ENCODE assay signal across 9 mouse cellular contexts in genomic region chr2:130398091-130398490, GRCm38 (mm10). TPM values are rescaled to one million over a fixed set of nuclear protein-coding genes. Genes with fewer than 3 reads are reported as not detected.
DNase-seq lines count a peak whose midpoint lies in the region; ATAC-seq and TF ChIP-seq lines count a peak whose summit lies in the region.
"Had no signal": no experiment of that assay in that cellular context is flagged by ENCODE, and none has a peak within 500 bp of the region (broad histone marks: within the 10 kb centered on the region; RNA-seq: fewer than 3 reads in every experiment).

No protein-coding gene starts in this region.

- H3K4me2 ChIP-seq in forebrain, embryonic 11.5 days (ENCODE audit: low read depth, low read length, severe bottlenecking) = peak overlapping the region; percentile 93

- WGBS in forebrain, embryonic 11.5 days = 15% methylated on average over 14 of the region's 14 CpGs
- 16% methylated on average over 14 of the region's 14 CpGs for WGBS in lung, adult 2 months

- no peak for TF ChIP-seq CTCF in lung, adult 2 months (IDR thresholded peaks at IDR 0.05; ENCODE audit: insufficient read depth, low read length)

- no peak for TF ChIP-seq POLR2A in lung, adult 2 months (IDR thresholded peaks at IDR 0.05; ENCODE audit: borderline replicate concordance, extremely low read depth, low read depth, low read length)

- peak overlapping the region; percentile 75 for H3K9ac ChIP-seq in forebrain, embryonic 11.5 days (ENCODE audit: low read length)

- H3K27me3 ChIP-seq in forebrain, embryonic 11.5 days (ENCODE audit: control insufficient read depth, insufficient read depth, low read length) = no peaks in the 10 kb centered on the region

- H3K36me3 ChIP-seq in forebrain, embryonic 11.5 days (ENCODE audit: control insufficient read depth, insufficient read depth, low read length) = no peaks in the 10 kb centered on the region; the same call in 1 of the 2 replicates

- intact Hi-C loops in heart, postnatal 36 days (cut with DNase I) = no loop called here

- no peak for ATAC-seq in forebrain, embryonic 11.5 days (replicated peaks; ENCODE audit: low FRiP score)
- ATAC-seq in monocyte, adult 5-6 weeks (replicated peaks; ENCODE audit: insufficient number of reproducible peaks, low FRiP score, low TSS enrichment, poor library complexity, severe bottlenecking) = no peak

- peaks cover 8% of the 10 kb centered on the region for H3K4me1 ChIP-seq in forebrain, embryonic 11.5 days (replicated peaks; ENCODE audit: control insufficient read depth, insufficient read depth, low read length)
- no peaks in the 10 kb centered on the region for H3K4me1 ChIP-seq in lung, adult 2 months (ENCODE audit: control insufficient read depth, insufficient read depth, low read length)

- peak overlapping the region; percentile 52 for H3K4me3 ChIP-seq in forebrain, embryonic 11.5 days (ENCODE audit: low read depth, low read length)
- H3K4me3 ChIP-seq in lung, adult 2 months (replicated peaks; ENCODE audit: extremely low read depth, low read depth, low read length) = no peak overlapping the region

- peak; percentile 37 for DNase-seq in ovary, postnatal 36 days (ENCODE audit: low spot score)
- no peak for DNase-seq in ovary, adult 18-20 months (ENCODE audit: low spot score)
- no peak for DNase-seq in forebrain, embryonic 11.5 days (ENCODE audit: low spot score)
- DNase-seq in heart, postnatal 36 days = peak; percentile 47 to 52
- DNase-seq in lung, adult 2 months = peak; percentile 21
- DNase-seq in cerebellum, adult 11-12 months = no peak
- DNase-seq in gastrocnemius, postnatal 25 days = no peak

- H3K27ac ChIP-seq in forebrain, embryonic 11.5 days (ENCODE audit: low read depth, low read length) = no peak overlapping the region

- H3K9me3 ChIP-seq in forebrain, embryonic 11.5 days (ENCODE audit: control insufficient read depth, low read length) = no peaks in the 10 kb centered on the region

RNA-seq across cellular contexts. Expression of gene Cpxm1, which starts 0.7 kb away (rescaled TPM):
- 27.1 and 29.9 TPM in 2 replicates for polyA plus RNA-seq in forebrain, embryonic 11.5 days (2014; fragmentation: Nextera tagmentation; extraction: Ambion mirVana)
- total RNA-seq in heart, postnatal 36 days (2021) = 1 to 10 TPM; 3.4 to 4.7 TPM
- polyA plus RNA-seq in lung, adult 2 months (2012; rRNA removed) = 17.6 and 20.5 TPM in 2 replicates
- total RNA-seq in monocyte, adult 5-6 weeks (2017) = 0.19 to 0.67 TPM in 2 of 3 replicates, not detected in the other
- total RNA-seq in gastrocnemius, postnatal 25 days (2021) = 1 to 10 TPM; 1.8 to 5.7 TPM

RNA-seq across cellular contexts. Expression of gene Gm28372, which starts 6.9 kb away (rescaled TPM):
- not detected in 2 replicates for polyA plus RNA-seq in forebrain, embryonic 11.5 days (2014; fragmentation: Nextera tagmentation; extraction: Ambion mirVana)
- not detected for total RNA-seq in heart, postnatal 36 days (2021)
- not detected in 2 replicates for polyA plus RNA-seq in lung, adult 2 months (2012; rRNA removed)
- total RNA-seq in monocyte, adult 5-6 weeks (2017) = not detected in 3 replicates
- total RNA-seq in gastrocnemius, postnatal 25 days (2021) = not detected
- polyA plus RNA-seq: large intestine, adult 2 months had no signal

RNA-seq across cellular contexts. Expression of gene 1700020A23Rik, which starts 7.0 kb away (rescaled TPM):
- polyA plus RNA-seq in forebrain, embryonic 11.5 days (2014; fragmentation: Nextera tagmentation; extraction: Ambion mirVana) = not detected in 2 replicates
- total RNA-seq in heart, postnatal 36 days (2021) = not detected
- polyA plus RNA-seq in lung, adult 2 months (2012; rRNA removed) = not detected in 2 replicates
- not detected in 3 replicates for total RNA-seq in monocyte, adult 5-6 weeks (2017)
- total RNA-seq in gastrocnemius, postnatal 25 days (2021) = not detected
- polyA plus RNA-seq: large intestine, adult 2 months had no signal

RNA-seq across cellular contexts. Expression of gene Tmem239, which starts 8.2 kb away (rescaled TPM):
- polyA plus RNA-seq in forebrain, embryonic 11.5 days (2014; fragmentation: Nextera tagmentation; extraction: Ambion mirVana) = not detected in 2 replicates
- not detected for total RNA-seq in heart, postnatal 36 days (2021)
- not detected in 2 replicates for polyA plus RNA-seq in lung, adult 2 months (2012; rRNA removed)
- total RNA-seq in monocyte, adult 5-6 weeks (2017) = not detected in 3 replicates
- total RNA-seq in gastrocnemius, postnatal 25 days (2021) = not detected
- polyA plus RNA-seq: large intestine, adult 2 months had no signal

RNA-seq across cellular contexts. Expression of gene Vps16, which starts 26.0 kb away (rescaled TPM):
- 95.8 and 103 TPM in 2 replicates for polyA plus RNA-seq in forebrain, embryonic 11.5 days (2014; fragmentation: Nextera tagmentation; extraction: Ambion mirVana)
- 10 to 100 TPM; 25.2 to 30.7 TPM for total RNA-seq in heart, postnatal 36 days (2021)
- polyA plus RNA-seq in lung, adult 2 months (2012; rRNA removed) = 45.3 and 67.2 TPM in 2 replicates
- 199 to 267 TPM (median 223 TPM) in 3 replicates for total RNA-seq in monocyte, adult 5-6 weeks (2017)
- total RNA-seq in gastrocnemius, postnatal 25 days (2021) = 10 to 100 TPM; 16.2 to 16.8 TPM

Comparison
In these comparisons a context has a peak if more than half of its experiments do, and no peak if none do; other contexts are left out.
1. DNase-seq: peak in ovary, postnatal 36 days (single experiment), heart, postnatal 36 days (2 of 2) and lung, adult 2 months (single experiment); none in ovary, adult 18-20 months (single experiment), forebrain, embryonic 11.5 days (single experiment), cerebellum, adult 11-12 months (single experiment) and gastrocnemius, postnatal 25 days (single experiment).